Mouse (Mus musculus) ES-E14 (cell line): ENCODE results near the gene Gstp1.
"Not testable (repeated sequence)": the region's sequence is repeated elsewhere in the genome, so short reads cannot be mapped to it uniquely, and the experiment has no call there.

ENCODE experiments used
- CHD2 ChIP-seq: IDR thresholded peaks from 2 replicates; pipeline ENCODE4 v1.6.1; 2014; ENCODE audit warnings: mild to moderate bottlenecking, low read depth, low read length, inconsistent platforms
- HCFC1 ChIP-seq: IDR thresholded peaks from 2 replicates; pipeline ENCODE4 v1.6.1; 2012; ENCODE audit warnings: low read length, inconsistent platforms, borderline replicate concordance; ENCODE audit not compliant: insufficient read depth
- MAFK ChIP-seq: IDR thresholded peaks from 2 replicates; pipeline ENCODE4 v1.6.1; 2014; ENCODE audit warnings: mild to moderate bottlenecking, low read depth, low read length, inconsistent platforms; ENCODE audit not compliant: insufficient read depth
- ZNF384 ChIP-seq: IDR thresholded peaks from 2 replicates; pipeline ENCODE4 v1.6.1; 2012; ENCODE audit warnings: low read depth, low read length, inconsistent platforms

- not testable (repeated sequence) for TF ChIP-seq ZNF384, MAFK, HCFC1, CHD2
These were observed 3.2 kb upstream of the Gstp1 start for GRCm38 (mm10) chr19:4040941-4041340.
